Mouse (Mus musculus) central nervous system, embryonic 11.5 days (tissue): ENCODE results near the gene Hhat. TPM values are rescaled to one million over a fixed set of nuclear protein-coding genes. Genes with fewer than 3 reads are reported as not detected.

ENCODE experiments used
- polyA plus RNA-seq: library from polyadenylated mRNA; depleted of rRNA; stranded (reverse); fragments of >200 nt; gene quantifications from 2 replicates; pipeline ENCODE4 v1.2.3, GENCODE M21; 2012; rRNA removed

Hhat gene
- 6.7 and 6.8 TPM in 2 replicates for polyA plus RNA-seq

GRCm38 (mm10) chr1:192770495-192771331 lies at the start of gene Hhat:
Hhat (minus strand) TSS chr1:192771223.

Other genes with a start within 250 kb of the Hhat start
- gene Sertad4, start 84.5 kb upstream of the Hhat start, polyA plus RNA-seq, result 12.9 and 35.8 TPM in 2 replicates